ENCODE assay signal across 10 mouse cellular contexts in genomic region chr9:97490591-97491176, GRCm38 (mm10).
DNase-seq lines count a peak whose midpoint lies in the region; ATAC-seq lines count a peak whose summit lies in the region.
"Had no signal": no experiment of that assay in that cellular context is flagged by ENCODE, and none has a peak within 500 bp of the region (broad histone marks: within the 10 kb centered on the region; RNA-seq: fewer than 3 reads in every experiment).

No protein-coding gene starts in this region.

- DNase-seq in heart, adult 11 months = peak; percentile 85
- DNase-seq in heart, postnatal 14 days = no peak
- DNase-seq in ovary, adult 18-20 months (ENCODE audit: low spot score) = peak; percentile 54
- DNase-seq in ovary, postnatal 36 days (ENCODE audit: low spot score) = no peak
- peak; percentile 11 for DNase-seq in cerebellum, adult 8-10 months
- peak; percentile 50 for DNase-seq in lung, postnatal 25 days (ENCODE audit: low spot score)
- no peak for DNase-seq in thymus, postnatal 14 days
- DNase-seq: gastrocnemius, postnatal 36 days; kidney, adult 11 months had no signal

- ATAC-seq in megakaryocyte, adult 5-6 weeks (ENCODE audit: poor library complexity, severe bottlenecking) = no peak

- intact Hi-C loops in heart, postnatal 14 days (cut with DNase I) = no loop called here

Comparison
In these comparisons a context has a peak if more than half of its experiments do, and no peak if none do; other contexts are left out.
1. DNase-seq: peak in heart, adult 11 months (single experiment), ovary, adult 18-20 months (single experiment), cerebellum, adult 8-10 months (single experiment) and lung, postnatal 25 days (single experiment); none in heart, postnatal 14 days (0 of 2), ovary, postnatal 36 days (single experiment) and thymus, postnatal 14 days (single experiment).